Mouse (Mus musculus) limb, embryonic 13.5 days (tissue): ENCODE measurements around the gene Aff1. TPM values are rescaled to one million over a fixed set of nuclear protein-coding genes. Genes with fewer than 3 reads are reported as not detected.

Experiments
- ATAC-seq: fragments of 200-750 bp; cut with Nextera tagmentation; 2 replicates; pipeline ENCODE4 v1.8.0; 2017; ENCODE audit warnings: low read depth, moderate number of reproducible peaks, moderate TSS enrichment; ENCODE audit not compliant: low FRiP score
- H3K27ac ChIP-seq: fragments of 300-500 bp; sonication (generic); 2 replicates; pipeline ENCODE4 v1.5.1; 2015; ENCODE audit warnings: inconsistent platforms, mild to moderate bottlenecking, moderate library complexity
- H3K27me3 ChIP-seq: fragments of 300-500 bp; sonication (generic); 2 replicates; pipeline ENCODE4 v1.6.1; 2015; ENCODE audit warnings: mild to moderate bottlenecking, inconsistent platforms
- H3K36me3 ChIP-seq: fragments of 300-500 bp; sonication (generic); 2 replicates; pipeline ENCODE4 v1.6.1; 2015; ENCODE audit warnings: inconsistent platforms, mild to moderate bottlenecking, moderate library complexity
- H3K4me1 ChIP-seq: fragments of 300-500 bp; sonication (generic); 2 replicates; pipeline ENCODE4 v1.6.1; 2015; ENCODE audit warnings: inconsistent platforms
- H3K4me2 ChIP-seq: fragments of 300-500 bp; sonication (generic); replicated peaks from 2 replicates; pipeline ENCODE4 v1.6.1; 2015; ENCODE audit warnings: inconsistent platforms, mild to moderate bottlenecking, moderate library complexity
- H3K4me3 ChIP-seq: fragments of 300-500 bp; sonication (generic); 2 replicates; pipeline ENCODE4 v1.5.1; 2015; ENCODE audit warnings: moderate library complexity, mild to moderate bottlenecking, inconsistent platforms
- H3K9ac ChIP-seq: fragments of 300-500 bp; sonication (generic); 2 replicates; pipeline ENCODE4 v1.6.1; 2015; ENCODE audit warnings: mild to moderate bottlenecking, inconsistent platforms
- H3K9me3 ChIP-seq: fragments of 300-500 bp; sonication (generic); 2 replicates; pipeline ENCODE4 v1.6.1; 2016; ENCODE audit warnings: inconsistent platforms
- WGBS: fragments of 180-500 bp; shearing (Covaris S2); methylation state at CpG from one replicate; pipeline ENCODE4 v1.1.7; 2015; 5-methylcytosine and 5-hydroxymethylcytosine counted together
- polyA plus RNA-seq: library from polyadenylated mRNA; unstranded; fragments of >200 nt; fragmentation: Nextera tagmentation; extraction: Ambion mirVana; gene quantifications from 2 replicates; pipeline ENCODE4 v1.2.1, GENCODE M21; 2015

Aff1 gene
- polyA plus RNA-seq = 4.0 and 4.1 TPM in 2 replicates

- Histone ChIP-seq H3K27me3 (peaks cover 31% of the 10 kb centered on the region), H3K4me2 (peak within 1 kb of the TSS; percentile 97), H3K36me3 (no peaks in the 10 kb centered on the region), H3K9ac (peak within 1 kb of the TSS; percentile 62), H3K9me3 (no peaks in the 10 kb centered on the region), H3K4me3 (peak within 1 kb of the TSS; percentile 66), H3K4me1 (peaks cover 15% of the 10 kb centered on the region), H3K27ac (no peak within 1 kb of the TSS)
- 2% methylated on average over 50 of the region's 50 CpGs for WGBS
- ATAC-seq = peak; percentile 82
Observed at GRCm38 (mm10) chr5:103691624-103692530, at the start of gene Aff1. Aff1 (plus strand) TSS chr5:103692374.

GRCm38 (mm10) chr5:103644167-103644566 lies 48.0 kb upstream of the Aff1 start:
- no peaks in the 10 kb centered on the region for H3K36me3 ChIP-seq
- no peaks in the 10 kb centered on the region for H3K9me3 ChIP-seq
- no peak overlapping the region for H3K4me2 ChIP-seq
- no peak overlapping the region for H3K27ac ChIP-seq
- 95% methylated on average over 1 of the region's 1 CpGs for WGBS
- no peak for ATAC-seq
- H3K4me1 ChIP-seq = no peaks in the 10 kb centered on the region
- no peak overlapping the region for H3K4me3 ChIP-seq
- H3K9ac ChIP-seq = no peak overlapping the region
- H3K27me3 ChIP-seq = no peaks in the 10 kb centered on the region

- Histone ChIP-seq H3K9ac (no peak overlapping the region), H3K4me2 (no peak overlapping the region), H3K27me3 (no peaks in the 10 kb centered on the region), H3K4me3 (no peak overlapping the region), H3K27ac (no peak overlapping the region), H3K9me3 (0 out of 2 replicates have a peak, but pooled peaks cover 2% of the 10 kb centered on the region), H3K4me1 (no peaks in the 10 kb centered on the region), H3K36me3 (no peaks in the 10 kb centered on the region)
- WGBS = 83% methylated on average over 3 of the region's 3 CpGs
- ATAC-seq = no peak
Observed at GRCm38 (mm10) chr5:103647320-103647719, 44.9 kb upstream of the Aff1 start.

GRCm38 (mm10) chr5:103654225-103654624 lies 37.9 kb upstream of the Aff1 start:
- Histone ChIP-seq H3K4me3 (no peak overlapping the region), H3K4me1 (no peaks in the 10 kb centered on the region), H3K9ac (no peak overlapping the region), H3K9me3 (0 out of 2 replicates have a peak, but pooled peaks cover 2% of the 10 kb centered on the region), H3K4me2 (no peak overlapping the region), H3K27me3 (peaks cover 16% of the 10 kb centered on the region; the same call in 1 of the 2 replicates), H3K36me3 (no peaks in the 10 kb centered on the region), H3K27ac (no peak overlapping the region)
- 25% methylated on average over 6 of the region's 6 CpGs for WGBS
- ATAC-seq = no peak

GRCm38 (mm10) chr5:103654780-103655179 lies 37.4 kb upstream of the Aff1 start:
- H3K4me3 ChIP-seq = peak overlapping the region; percentile 59
- no peaks in the 10 kb centered on the region for H3K36me3 ChIP-seq
- 50% methylated on average over 4 of the region's 4 CpGs for WGBS
- no peak overlapping the region for H3K9ac ChIP-seq
- no peak for ATAC-seq
- peak overlapping the region; percentile 99 for H3K4me2 ChIP-seq
- no peak overlapping the region for H3K27ac ChIP-seq
- no peaks in the 10 kb centered on the region for H3K4me1 ChIP-seq
- H3K9me3 ChIP-seq = 0 out of 2 replicates have a peak, but pooled peaks cover 2% of the 10 kb centered on the region
- H3K27me3 ChIP-seq = peaks cover 16% of the 10 kb centered on the region; the same call in 1 of the 2 replicates

GRCm38 (mm10) chr5:103655346-103656118 lies 36.6 kb upstream of the Aff1 start, which contains the start of gene 1700016H13Rik:
1700016H13Rik (minus strand) TSS chr5:103656010.
- peak within 1 kb of the TSS; percentile 59 for H3K4me3 ChIP-seq
- H3K4me2 ChIP-seq = peak within 1 kb of the TSS; percentile 99
- peak; percentile 74 for ATAC-seq
- H3K9ac ChIP-seq = peak within 1 kb of the TSS; percentile 73
- H3K36me3 ChIP-seq = no peaks in the 10 kb centered on the region
- 1% methylated on average over 56 of the region's 56 CpGs for WGBS
- H3K9me3 ChIP-seq = 0 out of 2 replicates have a peak, but pooled peaks cover 2% of the 10 kb centered on the region
- no peak within 1 kb of the TSS for H3K27ac ChIP-seq
- no peaks in the 10 kb centered on the region for H3K4me1 ChIP-seq
- H3K27me3 ChIP-seq = peaks cover 16% of the 10 kb centered on the region; the same call in 1 of the 2 replicates

GRCm38 (mm10) chr5:103658921-103659320 lies 33.3 kb upstream of the Aff1 start:
- WGBS = 69% methylated on average over 5 of the region's 5 CpGs
- Histone ChIP-seq H3K9me3 (no peaks in the 10 kb centered on the region), H3K27me3 (peaks cover 16% of the 10 kb centered on the region; the same call in 1 of the 2 replicates), H3K4me3 (no peak overlapping the region), H3K27ac (no peak overlapping the region), H3K4me1 (no peaks in the 10 kb centered on the region), H3K4me2 (no peak overlapping the region), H3K36me3 (no peaks in the 10 kb centered on the region), H3K9ac (no peak overlapping the region)
- no peak for ATAC-seq

- Histone ChIP-seq H3K4me2 (no peak overlapping the region), H3K4me3 (no peak overlapping the region), H3K9ac (no peak overlapping the region), H3K4me1 (no peaks in the 10 kb centered on the region), H3K9me3 (no peaks in the 10 kb centered on the region), H3K36me3 (no peaks in the 10 kb centered on the region), H3K27ac (no peak overlapping the region), H3K27me3 (peaks cover 16% of the 10 kb centered on the region; the same call in 1 of the 2 replicates)
- no peak for ATAC-seq
- 46% methylated on average over 3 of the region's 3 CpGs for WGBS
Observed at GRCm38 (mm10) chr5:103659571-103659970, 32.6 kb upstream of the Aff1 start.

- H3K9me3 ChIP-seq = no peaks in the 10 kb centered on the region
- WGBS = 77% methylated on average over 9 of the region's 9 CpGs
- no peaks in the 10 kb centered on the region for H3K27me3 ChIP-seq
- ATAC-seq = no peak
- H3K27ac ChIP-seq = no peak overlapping the region
- no peaks in the 10 kb centered on the region for H3K4me1 ChIP-seq
- no peak overlapping the region for H3K4me3 ChIP-seq
- H3K9ac ChIP-seq = no peak overlapping the region
- H3K4me2 ChIP-seq = no peak overlapping the region
- no peaks in the 10 kb centered on the region for H3K36me3 ChIP-seq
Observed at GRCm38 (mm10) chr5:103664932-103665331, 27.2 kb upstream of the Aff1 start.

GRCm38 (mm10) chr5:103665876-103666275 lies 26.3 kb upstream of the Aff1 start:
- Histone ChIP-seq H3K4me2 (no peak overlapping the region), H3K36me3 (no peaks in the 10 kb centered on the region), H3K9me3 (no peaks in the 10 kb centered on the region), H3K9ac (no peak overlapping the region), H3K4me3 (no peak overlapping the region), H3K4me1 (no peaks in the 10 kb centered on the region), H3K27me3 (peaks cover under 1% of the 10 kb centered on the region; the same call in 1 of the 2 replicates), H3K27ac (no peak overlapping the region)
- 83% methylated on average over 2 of the region's 2 CpGs for WGBS
- ATAC-seq = no peak

GRCm38 (mm10) chr5:103671858-103672257 lies 20.3 kb upstream of the Aff1 start:
- WGBS = 70% methylated on average over 3 of the region's 3 CpGs
- ATAC-seq = no peak
- 0 out of 2 replicates have a peak, but pooled peaks cover 4% of the 10 kb centered on the region for H3K4me1 ChIP-seq
- H3K27ac ChIP-seq = no peak overlapping the region
- H3K36me3 ChIP-seq = no peaks in the 10 kb centered on the region
- no peak overlapping the region for H3K9ac ChIP-seq
- no peak overlapping the region for H3K4me2 ChIP-seq
- H3K9me3 ChIP-seq = no peaks in the 10 kb centered on the region
- H3K27me3 ChIP-seq = peaks cover 4% of the 10 kb centered on the region; the same call in 1 of the 2 replicates
- H3K4me3 ChIP-seq = no peak overlapping the region

GRCm38 (mm10) chr5:103673611-103674010 lies 18.6 kb upstream of the Aff1 start:
- Histone ChIP-seq H3K4me2 (no peak overlapping the region), H3K9me3 (no peaks in the 10 kb centered on the region), H3K4me3 (no peak overlapping the region), H3K9ac (no peak overlapping the region), H3K36me3 (no peaks in the 10 kb centered on the region), H3K27ac (no peak overlapping the region), H3K27me3 (peaks cover 4% of the 10 kb centered on the region; the same call in 1 of the 2 replicates), H3K4me1 (0 out of 2 replicates have a peak, but pooled peaks cover 4% of the 10 kb centered on the region)
- 81% methylated on average over 4 of the region's 4 CpGs for WGBS
- no peak for ATAC-seq
